Mouse (Mus musculus) layer of hippocampus, adult 2 months (tissue): ENCODE data around the gene Tnk2. TPM values are rescaled to one million over a fixed set of nuclear protein-coding genes. Genes with fewer than 3 reads are reported as not detected.

Experiments
- DNase-seq, 2 experiments: peaks; one replicate each; pipeline ENCODE4 v3.0.0; 2022; ENCODE audit warnings: low spot score in 2 of 2
- H3K27ac ChIP-seq: fragments of 200-600 bp; 2 replicates; pipeline ENCODE4 v1.8.1; 2022
- H3K4me3 ChIP-seq: fragments of 200-600 bp; 2 replicates; pipeline ENCODE4 v1.8.1; 2022; ENCODE audit warnings: mild to moderate bottlenecking
- CTCF ChIP-seq: fragments of 200-600 bp; conservative IDR thresholded peaks from 2 replicates; pipeline ENCODE4 v1.8.1; 2022; ENCODE audit warnings: antibody characterized with exemption, mild to moderate bottlenecking, moderate library complexity
- total RNA-seq, 2 experiments: library from RNA; stranded (reverse); gene quantifications; 2 replicates each; pipeline ENCODE4 v1.2.3; 2021

Gene Tnk2
- total RNA-seq, 2 experiments from 2014 or later: 210 to 212 TPM

GRCm38 (mm10) chr16:32655534-32655933 lies 11.9 kb downstream of the Tnk2 start:
- H3K4me3 ChIP-seq: no peak overlapping the region
- H3K27ac ChIP-seq: no peak overlapping the region
- no peak for DNase-seq
- peak; percentile 37 for TF ChIP-seq CTCF

- Histone ChIP-seq H3K27ac (no peak overlapping the region), H3K4me3 (no peak overlapping the region)
- TF ChIP-seq CTCF: no peak
- no peak for DNase-seq
Measured at GRCm38 (mm10) chr16:32656321-32656720, 12.6 kb downstream of the Tnk2 start.

GRCm38 (mm10) chr16:32656794-32657193 lies 13.1 kb downstream of the Tnk2 start:
- TF ChIP-seq CTCF: no peak
- no peak for DNase-seq
- Histone ChIP-seq H3K27ac (no peak overlapping the region), H3K4me3 (no peak overlapping the region)

- Histone ChIP-seq H3K27ac (no peak overlapping the region), H3K4me3 (no peak overlapping the region)
- DNase-seq: no peak
- no peak for TF ChIP-seq CTCF
Measured at GRCm38 (mm10) chr16:32657498-32658250, 14.0 kb downstream of the Tnk2 start.

GRCm38 (mm10) chr16:32658743-32659171 lies 15.1 kb downstream of the Tnk2 start:
- Histone ChIP-seq H3K4me3 (peak overlapping the region; percentile 65), H3K27ac (peak overlapping the region; percentile 88)
- DNase-seq: no peak
- no peak for TF ChIP-seq CTCF

- DNase-seq: peak; percentile 71 to 76
- Histone ChIP-seq H3K27ac (peak overlapping the region; percentile 88), H3K4me3 (peak overlapping the region; percentile 65)
- peak; percentile 97 for TF ChIP-seq CTCF
Measured at GRCm38 (mm10) chr16:32659385-32659784, 15.7 kb downstream of the Tnk2 start.

- no peak for DNase-seq
- no peak for TF ChIP-seq CTCF
- Histone ChIP-seq H3K4me3 (no peak overlapping the region; the same call in 1 of the 2 replicates), H3K27ac (peak overlapping the region; percentile 88)
Measured at GRCm38 (mm10) chr16:32660095-32660494, 16.4 kb downstream of the Tnk2 start.

GRCm38 (mm10) chr16:32660557-32661321 lies 17.1 kb downstream of the Tnk2 start:
- peak overlapping the region; percentile 48 for H3K4me3 ChIP-seq
- DNase-seq: peak; percentile 72 to 79
- TF ChIP-seq CTCF: no peak

GRCm38 (mm10) chr16:32661493-32661921 lies 17.8 kb downstream of the Tnk2 start:
- DNase-seq: no peak
- peak overlapping the region; percentile 88 for H3K27ac ChIP-seq

More at GRCm38 (mm10) chr16:32660557-32661321, 17.1 kb downstream of the Tnk2 start:
- H3K27ac ChIP-seq: peak overlapping the region; percentile 88

GRCm38 (mm10) chr16:32662372-32662771 lies 18.7 kb downstream of the Tnk2 start:
- DNase-seq: no peak
- peak overlapping the region; percentile 88 for H3K27ac ChIP-seq
- H3K4me3 ChIP-seq: peak overlapping the region; percentile 39

More at GRCm38 (mm10) chr16:32661493-32661921, 17.8 kb downstream of the Tnk2 start:
- no peak for TF ChIP-seq CTCF
- H3K4me3 ChIP-seq: peak overlapping the region; percentile 48

GRCm38 (mm10) chr16:32663231-32663858 lies 19.7 kb downstream of the Tnk2 start:
- peak overlapping the region; percentile 88 for H3K27ac ChIP-seq
- DNase-seq: no peak

More at GRCm38 (mm10) chr16:32662372-32662771, 18.7 kb downstream of the Tnk2 start:
- peak; percentile 43 for TF ChIP-seq CTCF

GRCm38 (mm10) chr16:32664211-32664610 lies 20.5 kb downstream of the Tnk2 start:
- no peak for DNase-seq
- no peak overlapping the region for H3K4me3 ChIP-seq
- H3K27ac ChIP-seq: no peak overlapping the region
- no peak for TF ChIP-seq CTCF

More at GRCm38 (mm10) chr16:32663231-32663858, 19.7 kb downstream of the Tnk2 start:
- peak overlapping the region; percentile 3 for H3K4me3 ChIP-seq
- TF ChIP-seq CTCF: no peak
